Mouse (Mus musculus) layer of hippocampus, postnatal 36 days (tissue): ENCODE measurements around the gene Xlr4b. TPM values are rescaled to one million over a fixed set of nuclear protein-coding genes. Genes with fewer than 3 reads are reported as not detected.
"Not testable (repeated sequence)": the region's sequence is repeated elsewhere in the genome, so short reads cannot be mapped to it uniquely, and the experiment has no call there.

Experiments used
- DNase-seq, 2 experiments: peaks; one replicate each; pipeline ENCODE4 v3.0.0; 2022
- total RNA-seq, 2 experiments: library from RNA; stranded (reverse); gene quantifications; 2 replicates each; pipeline ENCODE4 v1.2.3; 2021

Xlr4b gene
- total RNA-seq: 1 to 10 TPM in 1 of 2 experiments, under 1 TPM in 1; 0.37 to 4.8 TPM

DNA sequence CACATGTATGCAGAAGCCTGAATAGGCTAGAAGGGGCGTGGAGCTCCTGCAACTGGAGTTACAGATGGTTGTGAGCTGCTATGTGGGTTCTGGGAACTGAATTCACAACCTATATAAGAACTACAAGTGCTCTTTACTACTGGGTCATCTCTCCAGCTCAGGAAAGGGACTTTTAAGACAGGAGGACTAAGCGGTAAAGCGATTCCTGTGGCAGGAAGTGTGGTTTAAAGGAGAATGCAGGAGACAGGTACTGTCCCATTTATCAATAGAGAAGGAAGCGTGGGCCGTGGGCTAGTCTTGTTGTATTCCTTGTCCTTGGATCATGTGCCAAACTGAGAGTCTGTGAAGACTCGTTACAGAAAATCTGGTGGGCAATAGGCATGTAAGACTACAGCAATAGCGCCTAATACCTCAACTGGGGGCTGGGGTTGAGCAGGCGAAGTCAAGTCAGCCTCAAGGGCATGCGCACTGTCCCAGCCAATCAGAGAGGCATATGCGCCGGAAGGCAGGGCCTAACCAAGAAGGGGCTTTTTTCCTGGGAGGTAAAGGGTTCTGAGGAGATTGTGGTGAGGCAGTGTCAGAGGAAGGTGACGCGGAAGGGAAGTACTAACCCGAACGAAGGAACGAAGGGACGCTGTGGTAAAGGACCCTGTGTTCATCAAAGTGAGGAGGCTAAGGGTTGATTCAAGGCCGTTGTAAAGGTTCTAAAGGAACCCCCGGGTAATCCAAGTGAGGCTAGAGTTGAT, at the start of gene Xlr4b:
Xlr4b (plus strand) TSS at position 515 of the 746 bp plus-strand sequence.
- not testable (repeated sequence) for DNase-seq

GRCm38 (mm10) chrX:73176889-73177288, 37.2 kb upstream of the Xlr4b start, which contains the start of gene Spin2d:
Gene Spin2d, minus strand, starts transcription at chrX:73176989.
- DNase-seq: not testable (repeated sequence)

DNA sequence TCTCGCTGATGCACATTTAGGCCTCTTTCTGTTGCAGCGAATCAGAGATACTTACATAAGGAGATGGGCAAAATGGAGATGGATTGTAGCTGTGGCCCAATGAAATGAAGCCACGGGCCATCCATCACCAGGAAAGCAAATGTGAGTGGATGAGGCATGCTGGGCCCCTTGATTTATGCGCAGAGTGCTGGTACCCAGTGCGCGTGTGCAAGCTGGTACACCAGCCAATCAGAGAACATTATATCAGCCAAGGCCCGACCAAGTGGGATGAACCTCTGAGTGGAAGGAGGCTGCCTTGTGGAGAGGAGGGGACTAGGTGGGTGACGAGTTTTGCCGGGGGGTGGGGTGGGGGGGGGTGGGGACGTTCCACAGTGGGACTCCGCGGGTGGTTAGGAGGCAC, 22.2 kb upstream of the Xlr4b start, which contains the start of gene Xlr3b:
Xlr3b (plus strand) TSS at position 274 of the 400 bp plus-strand sequence.
- peak in 1 of 2 experiments; percentile 1 for DNase-seq

- no peak for DNase-seq
Measured at GRCm38 (mm10) chrX:73225365-73225764, 11.2 kb downstream of the Xlr4b start.

GRCm38 (mm10) chrX:73227914-73228605, 13.9 kb downstream of the Xlr4b start, which contains the start of gene F8a:
Gene F8a, plus strand, starts transcription at chrX:73228291.
- peak; percentile 69 to 76 for DNase-seq

- DNase-seq: peak in 1 of 2 experiments; percentile 40
Measured at GRCm38 (mm10) chrX:73228606-73229214, 14.6 kb downstream of the Xlr4b start.

- DNase-seq: no peak
Measured at GRCm38 (mm10) chrX:73229288-73229687, 15.2 kb downstream of the Xlr4b start.

DNA sequence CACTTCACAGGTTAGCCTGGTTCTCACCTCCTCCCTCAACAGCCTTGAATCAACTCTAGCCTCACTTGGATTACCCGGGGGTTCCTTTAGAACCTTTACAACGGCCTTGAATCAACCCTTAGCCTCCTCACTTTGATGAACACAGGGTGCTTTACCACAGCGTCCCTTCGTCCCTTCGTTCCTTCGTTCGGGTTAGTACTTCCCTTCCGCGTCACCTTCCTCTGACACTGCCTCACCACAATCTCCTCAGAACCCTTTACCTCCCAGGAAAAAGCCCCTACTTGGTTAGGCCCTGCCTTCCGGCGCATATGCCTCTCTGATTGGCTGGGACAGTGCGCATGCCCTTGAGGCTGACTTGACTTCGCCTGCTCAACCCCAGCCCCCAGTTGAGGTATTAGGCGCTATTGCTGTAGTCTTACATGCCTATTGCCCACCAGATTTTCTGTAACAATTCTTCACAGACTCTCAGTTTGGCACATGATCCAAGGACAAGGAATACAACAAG, 28.7 kb downstream of the Xlr4b start, which contains the start of gene Xlr4c:
Xlr4c (minus strand) TSS at position 310 of the 505 bp plus-strand sequence.
- DNase-seq: not testable (repeated sequence)

GRCm38 (mm10) chrX:73262428-73262827, 48.3 kb downstream of the Xlr4b start:
- not testable (repeated sequence) for DNase-seq

GRCm38 (mm10) chrX:73265270-73265669, 51.1 kb downstream of the Xlr4b start, which contains the start of gene Xlr3c:
Gene Xlr3c, minus strand, starts transcription at chrX:73265390.
- not testable (repeated sequence) for DNase-seq

Other genes with a start within 250 kb of the Xlr4b start
- 1 to 10 TPM in 1 of 2 experiments, under 1 TPM in 1; 0.91 to 1.0 TPM for gene Zfp185, start 227.0 kb upstream of the Xlr4b start, total RNA-seq
- gene Pnma5, start 177.2 kb upstream of the Xlr4b start, total RNA-seq: under 1 TPM; 0.25 to 0.38 TPM
- gene Pnma3, start 149.5 kb upstream of the Xlr4b start, total RNA-seq: 10 to 100 TPM; 19.4 to 20.1 TPM
- 1 to 10 TPM in 1 of 2 experiments, not detected in 1; 1.6 TPM for gene Xlr4a, start 131.9 kb upstream of the Xlr4b start, total RNA-seq
- 1 to 10 TPM; 2.2 to 2.7 TPM for gene Xlr3a, start 117.2 kb upstream of the Xlr4b start, total RNA-seq
- gene Gm14685, start 97.3 kb upstream of the Xlr4b start, total RNA-seq: 1 to 10 TPM; 2.4 to 2.7 TPM
- not detected for gene Xlr5b, start 65.5 kb upstream of the Xlr4b start, total RNA-seq
- 1 to 10 TPM; 1.6 to 2.7 TPM for gene DXBay18, start 64.9 kb upstream of the Xlr4b start, total RNA-seq
- not detected for gene Spin2d, start 37.3 kb upstream of the Xlr4b start, total RNA-seq
- 10 to 100 TPM in 1 of 2 experiments, 1 to 10 TPM in 1; 4.1 to 14.2 TPM for gene Xlr3b, start 22.1 kb upstream of the Xlr4b start, total RNA-seq
- 10 to 100 TPM; 15.2 to 15.6 TPM for gene F8a, start 14.0 kb downstream of the Xlr4b start, total RNA-seq
- gene Xlr4c, start 28.8 kb downstream of the Xlr4b start, total RNA-seq: under 1 TPM in 1 of 2 experiments, not detected in 1; 0.73 TPM
- gene Xlr3c, start 51.1 kb downstream of the Xlr4b start, total RNA-seq: not detected
- under 1 TPM in 1 of 2 experiments, not detected in 1; 0.33 TPM for gene Xlr5a, start 78.6 kb downstream of the Xlr4b start, total RNA-seq
- not detected for gene Xlr5c, start 78.6 kb downstream of the Xlr4b start, total RNA-seq
- gene Gm45015, start 122.5 kb downstream of the Xlr4b start, total RNA-seq: not detected
- gene Zfp275, start 128.3 kb downstream of the Xlr4b start, total RNA-seq: 10 to 100 TPM; 11.4 to 11.5 TPM
- under 1 TPM in 1 of 2 experiments, not detected in 1; 0.15 TPM for gene Gm18336, start 184.4 kb downstream of the Xlr4b start, total RNA-seq
- 1 to 10 TPM; 2.1 to 2.9 TPM for gene Zfp92, start 196.8 kb downstream of the Xlr4b start, total RNA-seq
- not detected for gene Trex2, start 221.0 kb downstream of the Xlr4b start, total RNA-seq
- gene Haus7, start 244.7 kb downstream of the Xlr4b start, total RNA-seq: 1 to 10 TPM; 5.8 to 8.0 TPM